7 mouse cellular contexts compared by ENCODE assay signal in the genomic region with DNA sequence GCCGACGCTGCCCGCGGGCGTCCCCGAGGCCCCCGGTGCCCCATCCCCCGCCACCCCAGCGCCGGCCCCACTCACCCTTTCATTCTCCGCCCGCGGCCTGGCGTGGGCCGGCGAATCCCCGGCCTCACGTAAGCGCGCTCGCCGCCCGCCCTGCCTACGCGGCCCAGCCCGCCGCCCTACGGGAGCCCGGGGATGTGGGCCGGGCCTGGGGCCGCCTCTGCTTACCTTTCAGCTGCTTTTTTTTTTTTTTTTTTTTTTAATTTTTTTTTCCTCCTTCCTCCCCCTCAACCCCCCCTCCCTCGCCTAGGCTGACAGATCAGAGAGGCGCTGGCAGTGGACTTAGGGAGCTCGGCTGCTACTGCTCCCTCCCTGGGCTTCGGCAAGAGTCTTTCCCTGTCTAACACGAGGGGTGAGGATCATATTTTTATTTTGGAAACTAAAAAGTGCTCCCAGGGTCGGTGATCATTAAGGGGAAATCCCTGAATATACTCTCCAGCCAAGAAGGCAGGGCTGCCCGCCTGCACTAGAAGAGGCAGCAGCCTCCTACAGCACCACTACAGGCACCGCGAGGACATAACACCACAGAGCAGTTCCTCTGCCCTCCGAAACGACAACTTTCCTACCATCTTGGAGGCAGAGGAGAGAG. TPM values are rescaled to one million over a fixed set of nuclear protein-coding genes. Genes with fewer than 3 reads are reported as not detected.
DNase-seq lines count a peak whose midpoint lies in the region; ATAC-seq lines count a peak whose summit lies in the region.

A gene (minus strand): TSS at position 532 of the 646 bp plus-strand sequence.

- peak; percentile 69 to 75 for DNase-seq in adrenal gland, adult 18-20 months (ENCODE audit: low spot score in 2 of 2)
- DNase-seq in embryo, embryonic 10.5 days (ENCODE audit: low spot score) = peak; percentile 90
- DNase-seq in gastrocnemius, postnatal 14 days = peak; percentile 77
- DNase-seq in left cerebral cortex, postnatal 14 days (ENCODE audit: low spot score in 2 of 2) = peak; percentile 79 to 88
- DNase-seq in mesoderm, embryonic 11.5 days (ENCODE audit: low read depth, low spot score) = peak; percentile 88
- DNase-seq in right cerebral cortex, postnatal 36 days (ENCODE audit: low spot score in 2 of 2) = peak; percentile 69 to 72

- peak; percentile 97 for ATAC-seq in inflammation-experienced regulatory T-cells, adult 6 months

- intact Hi-C loops in gastrocnemius, postnatal 14 days (cut with DNase I; ENCODE audit: low total_unique reads) = no loop called here
- intact Hi-C loops in left cerebral cortex, postnatal 14 days (cut with DNase I) = no loop called here

RNA-seq across cellular contexts. Expression of the gene that starts here (rescaled TPM):
- 10 to 100 TPM; 24.7 to 27.3 TPM for total RNA-seq in adrenal gland, adult 18-20 months (2021)
- 10 to 100 TPM; 12.8 to 14.2 TPM for total RNA-seq in gastrocnemius, postnatal 14 days (2021)
- 10 to 100 TPM; 17.3 to 27.5 (median 19.9) TPM for polyA plus RNA-seq in inflammation-experienced regulatory T-cells, adult 6 months (2017; shearing (Covaris generic))
- total RNA-seq in left cerebral cortex, postnatal 14 days (2021) = 10 to 100 TPM; 27.4 to 29.6 TPM

Comparison
In these comparisons a context has a peak if more than half of its experiments do, and no peak if none do; other contexts are left out.
1. Peak in every context shown above with its lines: DNase-seq and ATAC-seq.